Mouse (Mus musculus): ENCODE measurements around the gene Snx29. TPM values are rescaled to one million over a fixed set of nuclear protein-coding genes. Genes with fewer than 3 reads are reported as not detected.

The Snx29 gene
- total RNA-seq, 2 experiments from 2014 or later, result 25.0 to 31.5 TPM

DNA sequence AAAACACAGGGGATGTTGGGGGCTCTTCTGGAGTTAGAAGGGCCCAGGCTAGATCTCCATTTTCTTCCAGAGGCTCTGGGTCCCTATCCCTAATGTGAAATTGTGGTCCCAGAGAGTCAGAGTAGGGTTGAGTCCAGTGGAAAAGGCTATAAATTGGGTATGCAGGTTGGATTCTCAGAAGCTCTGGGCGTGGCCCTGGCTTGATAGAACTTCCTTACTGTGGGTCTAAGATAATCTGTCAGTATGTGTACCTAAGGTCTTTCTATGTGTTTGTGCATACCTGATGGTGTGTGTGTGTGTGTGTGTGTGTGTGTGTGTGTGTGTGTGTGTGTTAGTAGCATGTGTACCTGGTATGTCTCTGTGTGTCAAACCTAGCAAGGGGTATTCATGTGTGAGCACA lies 378.9 kb downstream of the Snx29 start:
- DNase-seq (ENCODE audit: extremely low spot score in 1 of 2, low spot score in 1 of 2), result no peak

DNA sequence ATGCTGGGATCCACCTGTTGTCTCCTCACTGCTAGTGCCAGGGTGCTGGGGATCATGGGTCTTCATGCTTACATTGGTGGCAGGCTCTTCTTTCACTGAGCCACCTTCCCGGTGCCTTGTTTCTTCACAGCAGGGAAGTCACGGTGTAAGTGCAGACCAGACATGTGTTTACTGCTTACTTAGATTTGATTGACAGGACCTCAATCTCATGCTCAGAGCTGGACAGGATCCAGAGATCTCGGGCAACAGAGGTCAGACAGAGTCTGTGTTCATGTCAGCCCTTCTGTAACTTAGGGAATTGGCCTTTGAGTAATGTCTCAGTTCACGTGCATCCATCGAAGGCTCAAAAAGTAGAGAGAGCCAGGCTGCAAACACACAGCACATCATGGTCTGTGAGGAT lies 381.4 kb downstream of the Snx29 start:
- no peak for DNase-seq (ENCODE audit: extremely low spot score in 1 of 2, low spot score in 1 of 2)

DNA sequence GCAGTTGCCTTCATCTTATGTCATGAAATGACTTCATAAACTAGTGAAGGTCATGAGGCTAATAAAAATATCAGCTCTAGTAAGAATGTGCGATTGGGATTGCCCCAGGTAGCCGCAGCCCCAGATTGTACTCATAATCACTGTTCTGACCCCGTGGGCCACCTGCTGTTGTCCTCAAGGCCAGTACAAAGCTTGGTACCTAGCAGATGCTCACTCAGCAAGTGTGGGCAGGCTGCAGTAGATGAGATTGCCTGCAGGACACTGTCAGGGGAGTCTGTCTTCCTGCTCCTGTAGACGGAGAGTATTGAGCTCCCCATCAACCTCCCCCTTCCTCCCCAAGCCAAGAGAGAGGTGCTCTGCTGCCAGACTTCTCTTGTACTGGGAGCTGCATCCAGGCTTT lies 382.7 kb downstream of the Snx29 start:
- no peak for DNase-seq (ENCODE audit: extremely low spot score in 1 of 2, low spot score in 1 of 2)

DNA sequence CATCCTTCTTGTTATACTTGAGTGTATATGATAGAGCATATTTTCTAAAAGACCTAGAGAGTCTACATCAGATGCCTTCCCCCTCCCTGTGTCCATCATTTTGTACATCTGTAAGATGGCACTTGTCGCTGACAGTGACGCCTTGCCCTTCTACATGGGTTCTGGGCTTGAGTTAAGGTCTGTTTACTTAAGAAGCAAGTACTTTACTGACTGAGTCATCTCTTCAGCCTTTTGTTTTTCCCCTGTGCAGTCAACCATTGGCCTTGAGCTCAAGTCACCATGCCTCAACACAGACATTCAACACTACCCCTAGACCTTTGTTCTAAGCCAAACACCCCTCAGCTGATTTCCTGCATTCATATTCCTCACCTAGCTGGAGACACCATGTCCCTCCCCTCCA lies 385.4 kb downstream of the Snx29 start:
- no peak for DNase-seq (ENCODE audit: extremely low spot score in 1 of 2, low spot score in 1 of 2)

DNA sequence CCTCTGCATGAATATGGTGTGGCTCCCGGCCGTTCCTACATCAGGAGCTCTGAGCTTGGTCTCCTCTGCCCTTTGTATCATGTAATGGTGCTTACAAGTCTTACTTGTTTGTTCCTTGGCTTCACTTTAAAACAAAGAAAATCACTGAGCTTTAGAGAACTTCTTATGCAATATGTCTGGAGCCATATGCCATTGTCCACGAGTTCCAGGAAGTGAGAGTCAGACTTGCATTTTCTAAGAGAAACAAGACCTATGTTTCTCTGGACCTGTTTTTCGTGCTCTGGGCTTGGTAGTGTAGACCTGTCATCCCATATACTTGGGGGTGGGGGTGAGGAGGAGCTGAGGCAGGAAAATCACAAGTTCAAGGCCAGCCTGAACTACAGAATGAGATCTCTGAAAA lies 386.7 kb downstream of the Snx29 start:
- DNase-seq (ENCODE audit: extremely low spot score in 1 of 2, low spot score in 1 of 2), result no peak

DNA sequence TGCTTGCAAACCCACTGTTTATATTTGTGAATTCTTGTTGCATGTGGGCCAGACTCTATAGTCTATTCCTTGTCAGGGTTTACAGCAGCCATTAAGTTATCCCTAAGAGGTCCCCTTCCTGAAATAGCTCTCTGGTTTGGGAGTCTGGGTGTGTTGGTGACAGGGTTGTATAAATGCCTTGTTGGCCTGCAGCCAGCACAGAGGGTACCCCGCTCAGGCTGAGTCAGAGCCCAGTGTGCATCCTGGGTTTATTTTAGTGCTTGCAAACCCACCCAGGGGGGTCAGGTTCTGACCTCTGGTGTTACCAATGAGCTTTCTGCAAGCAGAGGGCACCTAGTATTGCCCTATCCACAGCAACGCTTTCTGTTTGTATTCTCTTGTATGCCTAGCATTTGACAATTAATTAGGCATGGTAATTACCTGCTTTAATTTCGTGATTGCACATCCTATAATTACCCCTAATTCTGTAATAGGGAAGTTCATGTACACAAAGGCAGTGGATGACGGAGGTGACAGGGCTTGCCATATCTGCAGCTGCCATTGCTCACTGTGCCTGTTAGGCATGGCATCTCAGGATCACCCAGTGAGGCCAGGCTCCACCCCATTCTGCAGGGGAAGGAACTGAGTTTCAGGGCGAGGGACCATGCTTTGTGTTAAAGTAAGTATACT lies 387.4 kb downstream of the Snx29 start:
- no peak for DNase-seq (ENCODE audit: extremely low spot score in 1 of 2, low spot score in 1 of 2)

DNA sequence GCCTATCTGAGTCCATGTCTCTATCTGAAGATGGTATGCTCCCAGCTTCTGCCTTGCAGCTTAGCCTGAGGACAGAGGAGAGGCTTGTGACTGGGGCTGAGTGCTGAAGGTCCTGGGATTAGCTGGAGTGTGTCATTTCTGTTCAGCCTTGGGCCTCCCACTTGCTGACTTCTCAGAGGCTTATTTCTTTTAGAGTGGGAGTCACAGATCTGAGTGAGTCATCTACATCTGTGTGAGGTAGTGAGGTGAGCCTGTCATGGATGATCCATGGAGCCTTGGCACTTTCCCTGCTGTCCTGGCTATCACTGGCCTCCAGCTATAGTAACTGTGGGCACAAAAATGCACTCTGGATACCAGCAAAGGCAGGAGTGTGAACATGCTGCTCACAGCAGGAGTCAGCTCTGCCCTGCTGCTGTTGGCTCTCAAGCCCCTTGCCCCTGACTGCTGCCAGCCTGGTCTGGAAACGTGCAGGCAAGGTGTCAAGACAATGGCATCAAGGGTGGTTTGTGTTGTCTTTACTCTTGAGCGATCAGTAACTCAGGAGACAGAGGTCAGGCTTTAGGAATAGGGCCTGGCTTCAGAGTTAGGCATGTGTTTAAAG lies 390.7 kb downstream of the Snx29 start:
- no peak for DNase-seq (ENCODE audit: extremely low spot score in 1 of 2, low spot score in 1 of 2)

DNA sequence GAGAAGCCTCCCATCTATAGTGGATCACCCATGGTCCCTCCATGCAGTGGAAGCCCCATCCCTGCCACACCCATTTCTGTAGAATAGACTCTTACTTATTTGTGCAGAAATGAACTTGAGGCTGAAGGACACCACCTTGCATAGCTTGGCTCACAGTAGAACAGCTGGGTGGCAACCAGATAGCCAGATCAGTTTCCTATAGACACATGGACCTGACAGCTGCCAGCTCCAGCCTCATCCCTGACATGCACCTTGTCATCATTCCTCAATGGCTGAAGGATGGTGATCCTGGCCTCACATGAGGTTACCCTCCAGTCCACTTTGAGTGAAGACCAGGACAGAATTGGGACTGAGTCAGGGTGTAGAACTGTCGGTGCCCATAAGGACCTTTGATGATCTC lies 394.2 kb downstream of the Snx29 start:
- DNase-seq (ENCODE audit: extremely low spot score in 1 of 2, low spot score in 1 of 2), result no peak

DNA sequence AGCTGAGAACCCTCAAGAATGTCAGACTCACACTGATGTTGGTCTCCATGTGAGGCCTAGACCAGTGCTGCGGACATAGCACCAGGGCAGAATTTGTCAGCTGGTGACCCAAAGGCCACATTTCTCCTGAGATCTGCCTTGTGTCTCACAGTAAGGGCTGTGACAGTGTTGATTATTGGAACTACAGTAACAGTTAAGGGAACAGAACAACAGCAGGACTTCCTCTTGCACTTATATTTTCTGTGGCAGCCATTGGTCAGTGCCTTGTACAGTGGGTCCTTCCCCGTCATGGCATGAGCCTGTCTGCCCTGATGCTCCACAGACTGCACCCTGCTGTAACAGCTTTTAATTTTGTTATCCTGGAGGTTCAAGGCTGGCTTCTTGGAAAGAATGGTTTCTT lies 403.2 kb downstream of the Snx29 start:
- no peak for DNase-seq (ENCODE audit: extremely low spot score in 1 of 2, low spot score in 1 of 2)

DNA sequence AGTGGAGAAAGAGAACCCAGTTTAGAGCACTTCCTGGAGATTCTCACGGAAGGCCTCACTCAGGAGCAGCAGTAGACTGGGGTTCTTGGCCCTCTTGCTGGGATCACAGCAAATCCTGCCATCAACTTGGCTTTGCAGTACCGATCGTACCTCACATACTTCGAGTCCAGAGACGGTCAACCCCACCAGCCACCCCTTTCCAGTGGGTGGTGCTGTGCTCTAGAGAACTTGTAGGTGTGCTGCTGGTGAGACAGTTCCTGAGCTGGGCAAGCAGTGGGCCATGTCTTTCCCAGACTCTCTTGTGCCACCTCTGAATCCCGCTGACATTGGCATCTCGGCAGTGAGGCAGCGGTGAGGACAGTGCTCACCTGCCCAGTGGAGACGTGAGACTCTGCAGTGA lies 404.6 kb downstream of the Snx29 start:
- no peak for DNase-seq (ENCODE audit: extremely low spot score in 1 of 2, low spot score in 1 of 2)

DNA sequence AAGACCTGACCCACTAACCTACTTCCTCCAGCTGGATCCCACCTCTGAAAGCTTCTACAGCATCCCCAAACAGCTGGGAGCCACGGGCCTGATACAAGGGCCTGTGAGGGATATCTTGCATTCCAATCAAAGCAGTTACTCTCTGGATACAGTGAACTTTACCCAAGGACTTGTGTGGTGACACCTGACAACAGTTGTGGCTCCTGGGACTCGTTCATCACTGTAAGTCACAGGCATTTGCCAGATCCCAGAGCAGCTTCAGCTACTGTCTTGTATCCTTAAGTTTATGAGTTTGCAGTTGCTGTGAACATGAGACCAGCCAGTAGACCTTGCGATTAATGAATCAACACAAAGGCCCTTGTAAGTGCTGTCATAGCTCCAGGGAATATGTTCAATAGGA lies 405.4 kb downstream of the Snx29 start:
- DNase-seq (ENCODE audit: extremely low spot score in 1 of 2, low spot score in 1 of 2), result no peak

DNA sequence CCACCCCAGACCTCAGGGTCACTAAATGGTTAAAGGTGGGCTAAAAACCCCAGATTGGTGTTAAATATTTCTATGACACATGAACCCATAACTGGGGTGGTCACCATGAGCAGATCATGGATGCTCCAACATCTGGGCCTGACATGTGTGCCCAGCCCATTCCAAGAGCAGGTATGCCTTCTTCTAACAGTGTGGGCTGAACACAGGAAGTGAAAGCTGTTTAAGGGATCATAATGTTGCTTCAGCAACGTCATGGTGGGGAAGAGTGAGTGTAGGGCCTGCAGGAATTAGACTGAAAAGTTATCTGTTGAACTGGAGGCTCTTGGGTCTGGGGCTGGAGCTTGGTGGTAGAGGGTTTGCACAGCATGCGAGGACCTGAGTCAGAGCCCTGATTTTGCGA lies 405.9 kb downstream of the Snx29 start:
- DNase-seq (ENCODE audit: extremely low spot score in 1 of 2, low spot score in 1 of 2), result no peak

DNA sequence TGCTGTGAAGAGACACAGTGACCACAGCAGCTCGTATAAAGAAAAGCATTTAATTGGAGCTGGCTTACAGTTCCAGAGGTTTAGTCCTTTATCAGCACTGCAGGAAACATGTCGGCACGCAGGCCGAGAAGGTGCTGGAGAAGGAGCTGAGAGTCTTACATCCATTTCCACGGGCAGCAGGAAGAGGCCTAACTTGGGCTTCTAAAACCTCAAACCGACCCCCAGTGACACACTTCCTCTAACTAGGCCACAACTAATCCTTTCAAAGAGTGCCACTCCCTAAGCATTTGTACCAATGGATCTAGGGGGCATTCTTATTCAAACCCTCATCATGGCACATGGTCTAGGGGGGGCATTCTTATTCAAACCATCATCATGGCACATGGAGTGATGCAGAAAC lies 406.4 kb downstream of the Snx29 start:
- DNase-seq (ENCODE audit: extremely low spot score in 1 of 2, low spot score in 1 of 2), result no peak

DNA sequence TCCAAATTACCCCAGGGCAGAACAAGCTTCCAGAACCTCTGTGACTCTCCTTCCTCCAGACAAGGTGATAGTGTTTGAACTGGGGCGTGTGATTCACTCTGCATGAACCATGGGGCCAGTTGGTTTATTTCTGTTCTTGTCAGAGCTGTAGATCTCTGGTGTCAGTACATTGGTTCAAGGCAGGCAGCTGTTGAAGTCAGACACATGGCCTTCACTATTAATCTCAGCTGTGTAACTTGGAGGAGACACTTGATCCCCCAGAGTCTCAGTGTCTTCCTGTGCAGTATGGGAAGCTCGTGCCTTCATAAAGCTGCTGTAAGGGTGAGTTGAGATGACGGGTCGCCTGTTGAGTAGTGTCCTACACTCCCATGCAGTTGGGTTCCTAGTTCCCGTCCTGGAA lies 407.1 kb downstream of the Snx29 start:
- DNase-seq (ENCODE audit: extremely low spot score in 1 of 2, low spot score in 1 of 2), result no peak

DNA sequence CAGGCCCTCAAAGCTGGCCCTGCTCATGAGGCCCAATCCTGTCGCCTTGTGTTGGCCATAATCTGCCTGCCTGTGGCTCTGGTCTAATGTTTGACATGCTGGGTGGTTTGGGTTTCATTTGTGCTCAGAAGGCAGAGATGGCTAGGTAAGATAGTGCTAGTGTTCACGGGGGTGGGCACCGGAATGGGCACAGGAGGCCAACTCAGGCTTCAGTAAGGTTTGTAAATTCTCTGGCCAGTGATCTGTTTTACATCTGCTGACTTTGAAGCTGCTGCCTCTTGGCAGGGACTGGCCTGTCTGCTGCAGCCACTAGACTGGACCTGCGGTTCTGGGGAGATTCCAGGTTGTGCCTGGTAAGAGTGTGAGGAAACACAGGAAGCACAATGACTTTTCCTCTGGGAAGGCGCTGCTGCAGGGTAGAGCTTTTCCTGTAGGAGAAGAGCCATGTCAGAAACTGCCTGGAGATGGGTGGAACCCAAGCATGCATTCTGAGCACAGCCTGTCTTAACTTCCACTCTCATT lies 408.4 kb downstream of the Snx29 start:
- DNase-seq (ENCODE audit: extremely low spot score in 1 of 2, low spot score in 1 of 2), result no peak

DNA sequence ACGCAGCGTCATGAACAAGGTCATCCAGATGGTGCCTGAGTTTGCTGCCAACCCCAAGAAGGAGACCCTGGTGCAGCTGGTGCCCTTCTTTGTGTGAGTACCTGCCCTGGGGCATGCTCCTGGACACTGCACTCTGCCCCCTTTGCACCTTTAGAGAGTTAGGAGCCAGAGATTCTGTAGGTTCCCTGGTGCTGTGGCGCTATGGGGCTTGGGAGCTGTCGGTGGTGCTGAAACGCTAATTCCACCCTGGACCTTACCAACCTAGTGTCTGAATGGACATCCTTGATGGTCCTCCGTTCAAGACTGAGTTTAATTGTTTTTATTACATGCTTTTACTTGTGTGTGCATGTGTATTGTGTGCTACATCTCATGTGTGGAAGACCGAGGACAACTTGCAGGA lies 415.6 kb downstream of the Snx29 start:
- DNase-seq (ENCODE audit: extremely low spot score in 1 of 2, low spot score in 1 of 2), result no peak

DNA sequence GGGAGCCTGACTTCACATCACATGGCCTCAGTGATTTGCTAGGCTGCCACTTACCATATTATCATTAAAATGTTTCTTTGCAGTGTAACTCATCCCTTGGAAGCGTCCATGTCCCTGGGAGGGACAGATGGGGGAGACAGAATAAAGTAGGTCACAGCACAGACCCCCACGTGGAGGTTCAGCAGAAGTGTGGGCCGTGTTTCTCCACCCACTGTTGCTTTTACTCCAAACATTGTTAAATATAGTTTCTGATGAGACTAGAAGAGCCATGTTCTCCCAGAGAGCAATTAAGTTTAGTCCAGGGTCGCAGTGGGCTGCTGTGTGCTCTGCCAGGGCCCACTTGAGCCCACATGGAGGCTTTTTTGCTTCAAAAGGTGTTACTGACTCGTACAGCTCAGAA lies 419.2 kb downstream of the Snx29 start:
- DNase-seq (ENCODE audit: extremely low spot score in 1 of 2, low spot score in 1 of 2), result no peak

DNA sequence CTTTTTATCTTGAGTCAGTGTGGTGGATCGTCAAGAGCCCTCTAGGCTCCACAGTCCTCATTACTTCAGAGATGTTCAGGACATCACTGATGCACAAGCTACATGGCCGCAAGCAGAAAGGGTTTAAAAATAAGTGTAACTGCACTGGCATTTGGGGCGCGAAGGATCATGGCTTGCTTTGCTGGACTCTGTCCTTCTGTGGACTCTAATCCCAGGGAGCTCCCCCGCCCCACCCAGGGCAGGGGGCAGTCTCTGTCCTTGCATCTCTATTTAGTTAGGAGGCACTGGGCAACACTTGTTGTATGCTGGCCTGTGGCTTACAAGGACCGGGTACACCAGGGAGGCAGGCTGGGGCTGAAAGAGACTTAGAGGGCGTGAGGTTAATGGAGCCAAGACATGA lies 419.6 kb downstream of the Snx29 start:
- peak in 1 of 2 experiments; percentile 2 for DNase-seq (ENCODE audit: extremely low spot score in 1 of 2, low spot score in 1 of 2)

DNA sequence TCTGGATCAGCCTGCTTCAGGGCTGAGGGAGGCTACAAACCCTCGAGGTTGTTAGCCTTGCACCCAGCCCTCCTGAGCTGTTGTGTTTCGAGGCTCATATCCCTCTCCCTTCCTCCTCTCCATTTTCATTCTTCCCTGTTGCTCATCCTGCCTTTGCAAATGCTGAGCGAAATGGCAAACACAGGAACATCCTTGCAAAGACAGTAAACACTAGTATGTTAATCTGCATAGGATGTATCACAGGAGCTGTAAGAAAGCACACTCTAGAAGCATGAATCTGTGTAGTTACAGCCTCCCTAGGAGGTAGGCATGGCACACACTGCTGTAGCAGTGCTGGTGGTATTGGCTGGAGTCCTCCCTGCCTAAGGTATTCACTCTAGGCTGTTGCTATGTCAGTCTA lies 420.3 kb downstream of the Snx29 start:
- DNase-seq (ENCODE audit: extremely low spot score in 1 of 2, low spot score in 1 of 2), result peak in 1 of 2 experiments; percentile 1

DNA sequence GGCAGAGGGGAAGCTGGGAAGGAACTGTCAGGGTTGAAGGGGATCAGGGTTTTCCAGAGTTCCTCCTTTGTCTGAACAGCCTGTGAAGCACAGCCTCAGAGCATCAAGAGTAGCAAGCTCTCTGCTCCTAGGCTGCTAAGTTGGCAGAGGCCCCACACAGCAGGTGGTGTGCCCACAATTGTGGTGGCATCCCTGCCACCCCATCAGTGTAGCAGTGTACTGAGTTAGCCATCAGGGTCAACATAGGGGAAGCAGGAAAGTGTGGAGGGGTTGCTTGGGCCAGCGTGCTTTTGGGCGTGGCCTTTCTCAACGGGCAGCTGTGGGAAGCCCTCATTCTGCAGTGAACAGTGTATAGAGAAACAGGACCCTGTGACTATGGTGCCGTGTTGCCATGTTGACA lies 421.0 kb downstream of the Snx29 start:
- peak in 1 of 2 experiments; percentile 4 for DNase-seq (ENCODE audit: extremely low spot score in 1 of 2, low spot score in 1 of 2)

DNA sequence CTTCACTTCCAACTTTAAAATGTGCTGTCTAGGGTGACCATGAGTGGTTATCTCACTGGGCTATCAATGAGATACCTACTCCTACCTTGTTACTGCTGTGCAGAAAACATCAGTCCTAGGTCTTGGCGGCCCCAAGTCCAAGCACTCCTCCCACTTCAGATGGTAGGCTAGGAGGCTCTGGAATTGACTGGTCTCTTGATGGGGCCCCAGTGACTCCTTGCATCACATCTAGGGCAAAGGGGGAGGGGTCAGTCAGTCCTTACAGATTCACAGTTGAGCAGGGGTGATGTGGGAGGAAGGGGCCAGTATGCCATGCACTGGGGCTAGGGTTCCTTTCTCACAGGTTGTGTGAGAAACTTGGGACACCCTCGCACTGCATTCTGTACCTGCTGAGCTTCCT lies 423.3 kb downstream of the Snx29 start:
- DNase-seq (ENCODE audit: extremely low spot score in 1 of 2, low spot score in 1 of 2), result no peak

DNA sequence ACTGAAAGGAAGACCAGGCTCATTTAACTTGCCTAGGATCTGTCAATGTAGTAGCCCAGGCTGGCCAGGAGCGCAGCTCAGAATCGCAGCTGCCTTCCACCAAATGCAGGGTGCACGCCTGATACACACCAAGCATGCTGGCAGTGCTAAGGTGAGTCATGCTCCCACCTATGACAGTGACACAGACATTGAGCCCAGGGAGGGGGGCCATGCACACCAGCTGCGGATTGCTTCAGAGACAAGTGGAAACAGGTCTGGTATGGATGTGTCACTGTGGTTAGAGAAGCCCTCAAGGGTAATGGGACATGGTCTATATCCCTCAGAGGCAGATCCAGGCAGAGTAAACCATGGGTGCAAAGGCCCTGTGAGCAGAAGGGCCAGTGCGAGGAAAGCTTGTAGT lies 425.2 kb downstream of the Snx29 start:
- DNase-seq (ENCODE audit: extremely low spot score in 1 of 2, low spot score in 1 of 2), result no peak
